Mouse (Mus musculus) fat pad, adult 2 months (tissue): ENCODE results near the gene Mcu.

Source experiments
- DNase-seq: peaks from one replicate; pipeline ENCODE4 v3.0.0-alpha.2; 2011; ENCODE audit warnings: low read depth, low spot score; ENCODE audit errors: extremely low read depth

The Mcu gene

GRCm38 (mm10) chr10:59439508-59439931, 177.0 kb downstream of the Mcu start:
- no peak for DNase-seq

- no peak for DNase-seq
Observed at GRCm38 (mm10) chr10:59438651-59439050, 177.8 kb downstream of the Mcu start.

- no peak for DNase-seq
Observed at GRCm38 (mm10) chr10:59435746-59436145, 180.7 kb downstream of the Mcu start.

- no peak for DNase-seq
Observed at GRCm38 (mm10) chr10:59430701-59431218, 185.7 kb downstream of the Mcu start.

- no peak for DNase-seq
Observed at GRCm38 (mm10) chr10:59429448-59430135, 186.9 kb downstream of the Mcu start.

- no peak for DNase-seq
Observed at GRCm38 (mm10) chr10:59426371-59426770, 190.1 kb downstream of the Mcu start.

GRCm38 (mm10) chr10:59425369-59425768, 191.1 kb downstream of the Mcu start:
- DNase-seq = peak; percentile 36

- DNase-seq = no peak
Observed at GRCm38 (mm10) chr10:59424453-59424852, 192.0 kb downstream of the Mcu start.

- DNase-seq = no peak
Observed at GRCm38 (mm10) chr10:59419516-59419915, 197.0 kb downstream of the Mcu start.

- DNase-seq = no peak
Observed at GRCm38 (mm10) chr10:59416623-59417022, 199.9 kb downstream of the Mcu start.

GRCm38 (mm10) chr10:59413711-59414110, 202.8 kb downstream of the Mcu start:
- DNase-seq = no peak

- DNase-seq = no peak
Observed at GRCm38 (mm10) chr10:59410264-59410663, 206.2 kb downstream of the Mcu start.

GRCm38 (mm10) chr10:59408499-59408898, 208.0 kb downstream of the Mcu start:
- no peak for DNase-seq

- no peak for DNase-seq
Observed at GRCm38 (mm10) chr10:59403793-59404149, 212.7 kb downstream of the Mcu start.

GRCm38 (mm10) chr10:59402899-59403792, 213.3 kb downstream of the Mcu start, which contains the start of gene Pla2g12b:
Pla2g12b (plus strand) TSS chr10:59403660.
- DNase-seq = no peak
